8 mouse cellular contexts compared by ENCODE assay signal in the genomic region with DNA sequence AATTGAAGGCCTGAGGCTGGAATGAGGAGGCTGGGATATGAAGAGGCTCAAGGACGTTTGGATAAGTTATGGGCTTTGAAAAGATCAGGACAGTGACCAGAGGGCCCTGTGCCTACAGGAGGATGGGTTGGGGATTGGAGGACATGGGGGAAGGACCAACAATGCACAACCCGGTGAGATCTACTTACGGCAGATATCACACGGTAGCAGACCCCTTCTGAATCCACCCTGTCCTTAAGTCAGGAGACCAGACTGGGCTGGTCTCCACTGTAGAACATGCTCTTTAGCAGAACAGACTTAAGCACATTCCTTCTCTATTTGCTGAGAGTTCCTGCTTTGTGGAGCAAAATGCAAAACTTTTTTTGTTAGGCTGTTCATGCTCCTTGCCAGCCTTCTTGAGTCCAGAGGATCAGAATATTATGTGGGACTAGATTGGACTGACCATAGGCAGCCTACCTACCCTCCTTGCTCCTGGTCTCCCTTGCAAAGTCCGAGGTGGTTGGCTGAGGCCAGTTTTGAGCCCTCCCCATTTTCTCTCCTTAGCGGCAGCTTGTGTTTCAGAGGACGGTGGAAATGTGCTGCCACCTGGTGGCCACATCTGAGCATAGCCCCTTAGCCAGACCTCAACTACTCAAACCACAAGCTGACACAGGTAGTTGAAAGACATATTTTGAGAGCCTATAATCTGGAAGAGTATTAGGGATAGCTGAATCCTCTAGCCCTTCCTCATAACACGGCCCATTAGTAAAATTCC. TPM values are rescaled to one million over a fixed set of nuclear protein-coding genes. Genes with fewer than 3 reads are reported as not detected.
DNase-seq lines count a peak whose midpoint lies in the region; ATAC-seq and TF ChIP-seq lines count a peak whose summit lies in the region.

No protein-coding gene starts in this region.

- H3K4me3 ChIP-seq in E14TG2a.4 (replicated peaks; ENCODE audit: low read length): no peak overlapping the region
- H3K4me3 ChIP-seq in forebrain, embryonic 13.5 days: no peak overlapping the region
- H3K4me3 ChIP-seq in liver, embryonic 15.5 days (replicated peaks): no peak overlapping the region
- H3K4me3 ChIP-seq in neural tube, embryonic 12.5 days: no peak overlapping the region
- H3K4me3 ChIP-seq in stomach, embryonic 16.5 days (replicated peaks; ENCODE audit: low read length): no peak overlapping the region

- peak; percentile 83 for TF ChIP-seq CTCF in E14TG2a.4 (conservative IDR thresholded peaks at IDR 0.05; ENCODE audit: low read length)

- no peak overlapping the region for H3K9ac ChIP-seq in forebrain, embryonic 13.5 days
- H3K9ac ChIP-seq in liver, embryonic 15.5 days: no peak overlapping the region
- H3K9ac ChIP-seq in neural tube, embryonic 12.5 days: no peak overlapping the region
- H3K9ac ChIP-seq in stomach, embryonic 16.5 days (ENCODE audit: low read length): 0 out of 2 replicates have a peak overlapping the region, but pooled peaks have one; percentile 43

- peaks cover 15% of the 10 kb centered on the region for H3K27me3 ChIP-seq in E14TG2a.4 (ENCODE audit: insufficient read depth, low read length)
- H3K27me3 ChIP-seq in forebrain, embryonic 13.5 days: no peaks in the 10 kb centered on the region
- 0 out of 2 replicates have a peak, but pooled peaks cover 2% of the 10 kb centered on the region for H3K27me3 ChIP-seq in liver, embryonic 15.5 days
- no peaks in the 10 kb centered on the region for H3K27me3 ChIP-seq in neural tube, embryonic 12.5 days (replicated peaks)
- no peaks in the 10 kb centered on the region for H3K27me3 ChIP-seq in stomach, embryonic 16.5 days (ENCODE audit: control insufficient read depth, insufficient read depth, low read length)

- WGBS in forebrain, embryonic 13.5 days: 41% methylated on average over 8 of the region's 8 CpGs
- WGBS in liver, embryonic 15.5 days (ENCODE audit: insufficient replicate concordance): 34% methylated on average over 8 of the region's 8 CpGs
- 40% methylated on average over 8 of the region's 8 CpGs for WGBS in neural tube, embryonic 12.5 days
- 43% methylated on average over 8 of the region's 8 CpGs for WGBS in stomach, embryonic 16.5 days

- ATAC-seq in forebrain, embryonic 13.5 days: peak; percentile 81
- peak; percentile 36 for ATAC-seq in liver, embryonic 15.5 days (ENCODE audit: insufficient read depth)
- peak; percentile 80 for ATAC-seq in neural tube, embryonic 12.5 days (ENCODE audit: low FRiP score, low read depth)
- ATAC-seq in stomach, embryonic 16.5 days (ENCODE audit: insufficient read depth, low FRiP score): peak; percentile 22; the same call in 1 of the 2 replicates

- peak; percentile 69 for DNase-seq in c-Kit-positive CD71-positive TER-119-negative erythroid progenitor cells, embryonic 14.5 days (ENCODE audit: low read depth)
- peak; percentile 87 to 91 for DNase-seq in heart, postnatal 10 days
- peak; percentile 80 to 89 for DNase-seq in kidney, postnatal 36 days

- no peak overlapping the region for H3K4me2 ChIP-seq in forebrain, embryonic 13.5 days
- no peak overlapping the region for H3K4me2 ChIP-seq in liver, embryonic 15.5 days
- no peak overlapping the region for H3K4me2 ChIP-seq in neural tube, embryonic 12.5 days (replicated peaks)
- H3K4me2 ChIP-seq in stomach, embryonic 16.5 days (ENCODE audit: low read depth, low read length): no peak overlapping the region

- peaks cover 9% of the 10 kb centered on the region for H3K4me1 ChIP-seq in E14TG2a.4 (replicated peaks; ENCODE audit: low read depth, low read length)
- peaks cover 8% of the 10 kb centered on the region for H3K4me1 ChIP-seq in forebrain, embryonic 13.5 days
- H3K4me1 ChIP-seq in liver, embryonic 15.5 days (replicated peaks): peaks cover 24% of the 10 kb centered on the region
- no peaks in the 10 kb centered on the region for H3K4me1 ChIP-seq in neural tube, embryonic 12.5 days
- peaks cover 12% of the 10 kb centered on the region for H3K4me1 ChIP-seq in stomach, embryonic 16.5 days (ENCODE audit: control insufficient read depth, insufficient read depth, low read length)

- H3K36me3 ChIP-seq in E14TG2a.4 (ENCODE audit: insufficient read depth, low read length): no peaks in the 10 kb centered on the region
- H3K36me3 ChIP-seq in forebrain, embryonic 13.5 days (ENCODE audit: poor library complexity, severe bottlenecking): no peaks in the 10 kb centered on the region
- no peaks in the 10 kb centered on the region for H3K36me3 ChIP-seq in liver, embryonic 15.5 days (replicated peaks)
- no peaks in the 10 kb centered on the region for H3K36me3 ChIP-seq in neural tube, embryonic 12.5 days
- no peaks in the 10 kb centered on the region for H3K36me3 ChIP-seq in stomach, embryonic 16.5 days (ENCODE audit: control insufficient read depth, insufficient read depth, low read length)

- H3K27ac ChIP-seq in forebrain, embryonic 13.5 days: no peak overlapping the region
- H3K27ac ChIP-seq in liver, embryonic 15.5 days (replicated peaks): no peak overlapping the region
- no peak overlapping the region for H3K27ac ChIP-seq in neural tube, embryonic 12.5 days
- H3K27ac ChIP-seq in stomach, embryonic 16.5 days (ENCODE audit: low read length): no peak overlapping the region

- H3K9me3 ChIP-seq in E14TG2a.4 (ENCODE audit: low read length): no peaks in the 10 kb centered on the region
- no peaks in the 10 kb centered on the region for H3K9me3 ChIP-seq in forebrain, embryonic 13.5 days (replicated peaks)
- no peaks in the 10 kb centered on the region for H3K9me3 ChIP-seq in liver, embryonic 15.5 days (replicated peaks)
- no peaks in the 10 kb centered on the region for H3K9me3 ChIP-seq in neural tube, embryonic 12.5 days
- H3K9me3 ChIP-seq in stomach, embryonic 16.5 days (replicated peaks; ENCODE audit: control insufficient read depth, low read length): no peaks in the 10 kb centered on the region

- intact Hi-C loops in heart, postnatal 10 days (cut with DNase I): loop anchor here (1.0 to 5.0 kb wide), 2 partner anchors 212 to 225 kb away; partner anchors contain the start of gene Ddx20

RNA-seq across cellular contexts. Expression of gene Tmigd3, which starts 28.9 kb away (rescaled TPM):
- polyA plus RNA-seq in forebrain, embryonic 13.5 days (2015; fragmentation: Nextera tagmentation; extraction: Ambion mirVana): not detected in 2 replicates
- total RNA-seq in heart, postnatal 10 days (2021): not detected
- 0.24 TPM in 1 of 2 replicates, not detected in the other for polyA plus RNA-seq in liver, embryonic 15.5 days (2015; fragmentation: Nextera tagmentation; extraction: Ambion mirVana)
- polyA plus RNA-seq in neural tube, embryonic 12.5 days (2016; fragmentation: Nextera tagmentation; extraction: Ambion mirVana): not detected in 2 replicates
- polyA plus RNA-seq in stomach, embryonic 16.5 days (2015; fragmentation: Nextera tagmentation; extraction: Ambion mirVana): 0.44 TPM in 1 of 2 replicates, not detected in the other

RNA-seq across cellular contexts. Expression of gene Adora3, which starts 28.9 kb away (rescaled TPM):
- 0.12 and 0.14 TPM in 2 replicates for polyA plus RNA-seq in forebrain, embryonic 13.5 days (2015; fragmentation: Nextera tagmentation; extraction: Ambion mirVana)
- under 1 TPM in 1 of 2 experiments, not detected in 1; 0.26 TPM for total RNA-seq in heart, postnatal 10 days (2021)
- 0.64 and 0.82 TPM in 2 replicates for polyA plus RNA-seq in liver, embryonic 15.5 days (2015; fragmentation: Nextera tagmentation; extraction: Ambion mirVana)
- not detected in 2 replicates for polyA plus RNA-seq in neural tube, embryonic 12.5 days (2016; fragmentation: Nextera tagmentation; extraction: Ambion mirVana)
- polyA plus RNA-seq in stomach, embryonic 16.5 days (2015; fragmentation: Nextera tagmentation; extraction: Ambion mirVana): 1.0 and 1.2 TPM in 2 replicates

RNA-seq across cellular contexts. Expression of gene I830077J02Rik, which starts 32.9 kb away (rescaled TPM):
- polyA plus RNA-seq in forebrain, embryonic 13.5 days (2015; fragmentation: Nextera tagmentation; extraction: Ambion mirVana): 0.21 and 0.28 TPM in 2 replicates
- total RNA-seq in heart, postnatal 10 days (2021): 1 to 10 TPM in 1 of 2 experiments, under 1 TPM in 1; 0.69 to 1.3 TPM
- polyA plus RNA-seq in liver, embryonic 15.5 days (2015; fragmentation: Nextera tagmentation; extraction: Ambion mirVana): 3.2 and 3.5 TPM in 2 replicates
- polyA plus RNA-seq in neural tube, embryonic 12.5 days (2016; fragmentation: Nextera tagmentation; extraction: Ambion mirVana): 0.33 and 0.55 TPM in 2 replicates
- polyA plus RNA-seq in stomach, embryonic 16.5 days (2015; fragmentation: Nextera tagmentation; extraction: Ambion mirVana): 1.6 and 2.6 TPM in 2 replicates

RNA-seq across cellular contexts. Expression of gene Wdr77, which starts 59.6 kb away (rescaled TPM):
- polyA plus RNA-seq in forebrain, embryonic 13.5 days (2015; fragmentation: Nextera tagmentation; extraction: Ambion mirVana): 113 and 122 TPM in 2 replicates
- total RNA-seq in heart, postnatal 10 days (2021): 10 to 100 TPM; 47.7 to 54.4 TPM
- polyA plus RNA-seq in liver, embryonic 15.5 days (2015; fragmentation: Nextera tagmentation; extraction: Ambion mirVana): 39.8 and 41.1 TPM in 2 replicates
- polyA plus RNA-seq in neural tube, embryonic 12.5 days (2016; fragmentation: Nextera tagmentation; extraction: Ambion mirVana): 99.3 and 102 TPM in 2 replicates
- 110 and 120 TPM in 2 replicates for polyA plus RNA-seq in stomach, embryonic 16.5 days (2015; fragmentation: Nextera tagmentation; extraction: Ambion mirVana)

Comparison
In these comparisons a context has a peak if more than half of its experiments do, and no peak if none do; other contexts are left out.
1. ATAC-seq: peak in every context shown above with its lines; median percentile 81 in forebrain, embryonic 13.5 days; 80 in neural tube, embryonic 12.5 days; 36 in liver, embryonic 15.5 days; 22 in stomach, embryonic 16.5 days.